Mouse (Mus musculus): ENCODE measurements around the gene Tent5b.
A peak's percentile ranks its signal among the peaks of the same experiment; 100 is the strongest.
"Not testable (repeated sequence)": the region's sequence is repeated elsewhere in the genome, so short reads cannot be mapped to it uniquely, and the experiment has no call there.

Gene Tent5b

DNA sequence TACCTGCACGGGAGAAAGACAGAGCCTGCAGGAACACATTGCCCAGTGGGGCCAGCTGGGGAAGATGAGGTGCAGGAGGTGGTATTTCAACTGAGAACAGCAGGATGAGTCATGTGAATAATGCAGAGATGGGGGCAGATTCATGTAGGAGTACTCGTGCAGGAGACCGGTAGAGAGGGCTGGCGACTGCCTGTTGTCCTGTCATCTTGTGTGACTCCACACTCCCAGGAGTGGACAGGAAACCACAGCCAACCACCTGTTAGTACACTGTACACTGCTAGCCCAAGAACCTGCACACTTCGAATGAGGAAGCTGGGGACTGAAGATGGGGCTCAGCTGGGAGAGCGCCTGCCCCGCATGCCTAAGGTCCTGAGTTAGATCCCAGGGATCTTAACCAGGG is 21.6 kb downstream of the Tent5b start:
- DNase-seq (ENCODE audit: low spot score), result no peak

DNA sequence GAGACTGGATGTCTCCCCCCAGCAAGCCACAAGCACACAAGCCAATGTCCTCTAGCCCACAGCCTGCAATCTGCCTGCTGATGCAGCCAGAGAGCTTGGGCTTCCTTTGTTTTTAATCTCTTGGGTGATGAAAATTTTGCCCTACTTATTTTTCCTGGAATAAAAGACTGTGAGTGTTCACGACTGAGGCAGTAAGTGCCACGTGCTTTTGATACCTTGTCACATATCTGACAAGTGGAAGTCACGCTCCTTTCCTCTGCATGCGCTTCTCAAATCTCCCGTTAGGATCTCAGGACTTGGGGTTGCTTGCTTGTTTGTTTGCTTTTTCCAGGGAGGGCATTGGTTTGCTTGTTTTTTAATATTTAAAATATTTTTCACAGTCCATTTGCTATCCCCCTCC is 24.4 kb downstream of the Tent5b start:
- no peak for DNase-seq (ENCODE audit: low spot score)

DNA sequence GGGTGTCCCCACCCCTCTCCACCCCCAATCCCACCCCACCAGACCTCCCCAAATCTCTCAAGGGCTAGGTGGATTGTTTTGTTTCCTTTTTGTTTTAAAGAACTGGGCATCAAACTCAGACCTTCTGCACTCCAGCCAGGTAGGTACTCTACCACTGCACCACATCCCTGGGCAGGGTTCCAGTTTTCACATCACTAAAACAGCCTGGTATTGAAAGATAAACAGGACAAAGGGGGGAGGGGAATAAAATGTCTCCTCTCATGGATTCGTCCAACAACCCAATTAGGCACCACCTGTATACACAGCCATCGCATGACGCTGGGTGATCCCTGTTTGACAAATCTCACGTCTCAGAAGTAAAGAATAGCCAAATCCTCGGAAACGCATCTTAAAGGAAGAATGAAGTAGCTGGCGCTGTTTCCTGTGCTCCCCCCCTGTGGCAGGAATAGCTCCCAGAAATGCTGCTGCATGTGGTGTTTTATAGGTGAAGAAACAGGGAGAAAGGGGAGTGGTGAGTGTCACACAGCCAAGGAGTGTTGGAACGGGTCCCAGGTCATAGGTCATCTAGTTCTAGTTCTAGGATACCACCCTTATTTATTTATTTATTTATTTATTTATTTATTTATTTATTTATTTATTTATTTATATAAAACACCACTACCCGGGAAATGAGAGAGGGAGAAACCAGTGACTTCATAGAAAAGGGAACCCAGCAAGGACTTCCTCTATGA is 25.0 kb downstream of the Tent5b start:
- no peak for DNase-seq (ENCODE audit: low spot score)

DNA sequence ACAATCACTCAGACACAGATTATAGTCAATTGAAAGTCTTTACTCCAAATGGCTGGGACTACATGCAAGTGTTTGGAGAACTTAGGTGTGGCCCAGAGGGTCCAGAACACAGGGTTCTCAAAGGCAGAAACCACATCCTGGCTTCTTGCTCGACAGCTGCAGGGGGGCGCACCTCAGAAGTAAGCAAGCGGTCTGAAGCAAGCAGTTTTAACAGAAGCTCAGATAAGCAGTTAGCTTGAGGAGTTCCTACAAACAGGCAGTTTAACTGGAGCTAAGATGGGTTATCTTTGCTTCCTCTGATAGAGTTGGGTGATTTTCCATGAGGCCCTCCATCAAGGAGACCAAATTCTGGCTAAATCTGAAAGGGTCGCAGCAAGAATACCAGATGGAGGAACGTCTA is 26.6 kb downstream of the Tent5b start:
- DNase-seq (ENCODE audit: low spot score), result no peak

DNA sequence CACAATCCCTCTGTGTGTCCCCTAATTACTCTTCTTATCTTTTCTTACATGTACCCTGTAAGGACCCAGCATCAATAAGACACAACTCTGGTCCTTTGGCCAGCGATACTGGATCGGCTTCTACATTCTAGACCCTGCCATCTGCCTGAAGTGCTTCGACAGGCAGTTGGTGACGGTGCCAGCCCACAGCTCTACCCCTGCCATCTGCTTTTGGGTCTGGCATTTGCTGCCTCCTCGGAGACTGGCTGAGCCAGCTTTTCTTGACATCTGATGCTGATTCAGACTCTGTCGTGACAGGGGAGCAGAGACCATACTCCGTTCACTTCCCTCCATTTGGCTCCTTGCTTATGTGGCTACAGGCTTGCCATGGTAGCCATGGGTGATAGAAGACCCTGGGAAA is 29.1 kb downstream of the Tent5b start:
- DNase-seq (ENCODE audit: low spot score), result no peak

DNA sequence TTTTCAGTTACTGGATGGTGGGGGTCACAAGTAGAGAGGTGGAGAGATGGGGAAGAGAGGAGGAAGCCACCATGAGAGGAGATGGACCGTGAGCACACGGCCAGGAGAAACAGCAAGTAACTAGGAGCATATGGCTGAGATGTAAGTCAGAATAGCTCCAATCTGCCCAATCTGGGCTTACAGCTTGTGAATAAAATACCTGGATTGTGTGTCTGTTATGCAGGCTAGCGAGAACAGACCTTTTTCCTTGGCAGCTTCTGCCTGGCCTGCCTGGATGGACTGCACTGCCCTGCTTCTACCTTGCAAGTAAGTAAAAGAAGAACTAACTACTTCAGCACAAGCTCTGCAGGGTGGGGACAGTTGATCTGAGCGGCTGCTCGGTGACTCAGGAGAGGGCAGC is 31.1 kb downstream of the Tent5b start:
- DNase-seq (ENCODE audit: low spot score), result no peak

DNA sequence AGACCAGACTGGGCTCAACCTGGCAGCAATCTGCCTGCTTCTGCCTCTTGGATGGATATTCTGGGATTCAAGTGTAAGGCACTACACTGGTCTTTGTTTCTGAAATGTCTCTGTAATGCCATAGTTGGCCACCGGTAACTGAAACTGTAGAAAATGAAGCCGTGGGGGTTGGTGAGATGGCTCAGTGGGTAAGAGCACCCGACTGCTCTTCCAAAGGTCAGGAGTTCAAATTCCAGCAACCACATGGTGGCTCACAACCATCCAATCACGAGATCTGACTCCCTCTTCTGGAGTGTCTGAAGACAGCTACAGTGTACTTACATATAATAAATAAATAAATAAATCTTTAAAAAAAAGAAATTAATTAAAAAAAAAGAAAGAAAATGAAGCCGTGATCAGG is 32.6 kb downstream of the Tent5b start:
- not testable (repeated sequence) for DNase-seq (ENCODE audit: low spot score)

DNA sequence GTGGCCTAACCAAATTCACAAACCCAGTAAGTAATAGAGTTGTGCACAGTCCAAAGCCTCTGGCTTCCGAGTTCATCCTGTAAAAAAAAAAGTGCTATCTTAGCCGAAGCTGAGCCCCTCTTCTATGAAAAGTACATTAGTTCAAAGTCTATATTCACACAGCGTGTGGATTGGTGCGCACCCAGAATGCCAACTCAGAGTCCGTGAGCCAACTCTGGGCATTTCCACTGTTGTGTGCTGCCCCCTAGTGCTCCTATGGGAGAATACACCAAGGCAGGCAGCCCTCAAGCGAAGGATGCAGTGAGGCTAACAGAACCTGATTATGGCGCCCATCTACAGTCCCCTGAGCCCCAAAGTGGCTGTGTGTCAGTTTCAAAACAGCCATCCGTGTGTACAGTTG is 33.0 kb downstream of the Tent5b start:
- DNase-seq (ENCODE audit: low spot score), result peak; percentile 75

DNA sequence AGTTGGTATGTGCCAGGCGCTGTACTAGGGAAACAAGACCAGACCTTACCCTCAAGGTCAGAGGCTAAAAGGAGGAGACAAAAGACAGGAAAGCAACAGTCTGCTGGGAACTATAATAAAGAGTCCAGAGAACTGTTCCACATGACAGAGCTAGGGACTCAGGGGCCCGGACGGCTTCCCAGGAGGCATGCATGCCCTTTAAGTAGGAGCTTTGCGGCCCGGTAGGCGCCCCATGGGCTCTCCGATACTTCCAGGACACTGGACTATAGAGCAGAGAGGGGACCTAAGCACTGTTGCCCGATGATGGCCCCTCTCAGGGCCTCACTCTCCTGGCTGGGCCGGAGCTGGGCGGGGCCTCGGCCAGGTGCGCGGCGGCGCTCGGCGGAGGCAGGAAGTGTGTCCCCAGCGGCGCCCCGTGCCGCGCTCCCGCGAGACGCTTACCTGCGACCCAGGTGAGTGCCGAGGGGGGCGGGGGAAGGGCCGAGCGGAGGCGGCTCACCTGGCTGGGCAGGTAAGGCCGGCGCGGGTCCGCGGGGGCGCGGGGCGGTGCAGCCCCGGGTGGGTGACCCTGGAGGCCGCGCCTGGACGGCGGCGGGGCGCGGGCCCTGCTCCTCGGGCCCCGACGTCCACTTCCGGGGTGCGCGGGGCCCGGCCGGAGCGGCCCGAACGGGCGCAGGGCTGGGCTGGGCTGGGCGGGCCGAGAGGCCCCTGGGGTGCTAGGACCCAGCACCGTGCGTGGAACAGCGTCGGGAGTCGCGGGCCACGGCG is 38.9 kb downstream of the Tent5b start, which contains the start of gene Kdf1:
Kdf1 (plus strand) TSS at position 363 of the 768 bp plus-strand sequence.
- DNase-seq (ENCODE audit: low spot score), result peak; percentile 86

DNA sequence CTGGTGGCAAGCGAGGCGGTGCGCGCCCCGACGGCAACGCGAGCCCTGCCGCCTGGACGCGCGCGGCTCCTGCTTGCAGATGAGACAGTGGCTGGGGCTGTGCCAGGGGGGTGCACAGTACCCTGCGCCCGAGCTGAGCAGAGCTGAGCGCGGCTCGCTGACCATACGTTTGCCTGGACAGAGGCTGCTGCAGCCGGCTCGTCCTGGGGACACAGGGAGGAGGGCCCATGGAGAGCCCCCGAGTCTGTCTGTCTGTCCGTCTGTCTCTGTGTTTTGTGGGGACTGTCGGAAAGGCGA is 39.4 kb downstream of the Tent5b start:
- peak; percentile 28 for DNase-seq (ENCODE audit: low spot score)

DNA sequence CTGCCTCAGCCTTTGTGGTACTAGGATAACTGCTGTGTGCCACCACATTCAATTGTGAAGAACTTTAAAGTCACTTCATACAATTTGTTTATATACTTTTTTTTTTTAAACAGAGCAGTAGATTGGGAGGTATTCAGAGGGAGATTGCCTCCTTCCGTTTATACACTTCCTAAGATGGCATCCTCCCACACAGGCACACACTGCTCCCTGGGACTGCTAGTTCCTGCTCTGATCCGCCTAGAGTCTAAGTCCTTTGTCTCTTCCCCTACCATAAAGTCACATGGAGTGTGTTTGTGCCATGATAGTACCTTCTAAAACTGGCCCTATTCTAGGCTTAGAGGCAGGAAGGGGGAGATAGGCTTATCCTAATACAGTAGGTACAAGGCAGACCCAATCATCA is 41.6 kb downstream of the Tent5b start:
- no peak for DNase-seq (ENCODE audit: low spot score)

DNA sequence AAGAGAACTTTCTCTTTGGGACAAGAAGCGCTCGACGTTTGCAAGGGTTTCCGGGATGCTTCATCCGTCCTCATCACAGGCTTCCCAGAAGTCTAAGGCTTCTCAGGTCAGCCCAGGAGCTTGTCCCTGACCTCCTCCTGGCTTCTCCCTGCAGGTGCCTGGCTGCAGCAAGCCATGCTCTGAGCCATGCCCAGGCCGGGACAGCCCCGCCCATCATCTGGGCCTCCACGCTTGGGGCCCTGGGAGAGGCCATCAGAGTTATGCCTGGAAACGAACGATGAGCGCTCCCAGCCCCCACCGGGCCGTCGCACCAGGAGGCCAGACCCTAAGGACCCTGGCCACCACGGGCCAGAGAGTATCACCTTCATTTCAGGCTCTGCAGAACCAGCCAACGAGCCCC is 47.9 kb downstream of the Tent5b start:
- DNase-seq (ENCODE audit: low spot score), result no peak

DNA sequence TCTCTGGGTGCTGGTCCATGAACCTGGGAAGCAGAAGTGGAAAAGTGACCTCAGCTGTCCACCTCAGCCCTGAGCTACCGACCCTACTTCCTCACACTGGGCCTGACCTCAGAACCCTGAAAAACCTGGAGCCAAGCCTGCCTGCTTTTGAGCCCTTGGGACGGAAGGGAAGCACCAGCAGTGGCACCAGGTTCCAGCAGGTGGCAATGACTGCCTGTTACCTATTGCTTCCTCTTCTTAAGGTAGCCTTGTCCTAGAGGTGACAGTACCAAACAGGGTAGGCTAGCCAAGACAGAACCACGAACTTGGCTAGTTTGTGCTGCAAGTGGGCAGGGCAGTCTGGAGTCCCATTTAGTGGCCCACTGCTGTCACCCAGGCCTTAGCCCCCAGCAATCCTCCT is 52.8 kb downstream of the Tent5b start:
- no peak for DNase-seq (ENCODE audit: low spot score)

DNA sequence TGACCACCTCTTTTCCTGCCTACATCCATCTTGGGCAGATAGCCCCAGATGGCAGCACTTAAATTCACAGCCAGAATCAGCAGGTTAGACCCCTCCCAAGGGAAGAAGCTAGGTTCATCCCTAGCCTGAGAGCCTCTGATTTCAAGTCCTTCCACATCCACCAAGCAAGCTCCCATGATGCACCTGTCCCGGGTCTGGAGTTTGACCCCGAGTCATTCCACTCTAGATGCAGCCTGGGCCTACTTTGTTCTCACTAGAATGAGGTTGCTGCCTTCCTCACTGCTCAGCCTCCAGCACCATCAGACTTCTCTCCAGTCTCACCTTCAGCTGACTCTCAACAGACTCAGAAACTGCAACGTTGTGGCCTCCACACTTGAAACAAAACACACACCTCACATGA is 56.1 kb downstream of the Tent5b start:
- no peak for DNase-seq (ENCODE audit: low spot score)

DNA sequence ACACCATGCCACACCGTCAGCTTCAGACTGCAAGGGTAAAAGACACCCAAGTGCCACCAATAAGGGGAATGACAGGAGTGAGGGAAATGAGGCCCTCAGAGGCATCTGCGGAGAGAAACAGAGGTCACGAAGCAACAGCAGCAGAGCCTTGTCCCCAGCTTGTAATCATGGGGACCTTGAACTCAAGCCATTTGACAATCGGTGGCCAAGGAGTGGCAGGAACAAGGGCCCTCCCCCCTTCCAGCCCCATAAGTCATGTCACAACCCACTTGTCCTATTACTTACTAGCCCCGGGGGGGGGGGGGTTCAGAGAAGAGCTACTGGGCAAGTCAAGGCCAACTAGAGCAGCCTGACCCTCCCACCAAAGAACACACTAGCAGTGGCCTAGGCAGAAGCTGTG is 56.7 kb downstream of the Tent5b start:
- no peak for DNase-seq (ENCODE audit: low spot score)

Measured in urinary bladder, postnatal 14 days (tissue).